Mouse (Mus musculus): ENCODE measurements around the gene Gm21915.

GRCm38 (mm10) chr9:40675203-40675958 lies 5.0 kb downstream of the Gm21915 start:
- no peak for TF ChIP-seq CTCF (IDR thresholded peaks at IDR 0.05; ENCODE audit: low read depth)
- TF ChIP-seq EP300 (IDR thresholded peaks at IDR 0.05; ENCODE audit: low read depth): no peak
